Mouse (Mus musculus) liver, embryonic 12.5 days (tissue): ENCODE measurements around the gene Larp1. TPM values are rescaled to one million over a fixed set of nuclear protein-coding genes. Genes with fewer than 3 reads are reported as not detected.

Experiments used
- ATAC-seq: fragments of 200-750 bp; cut with Nextera tagmentation; 2 replicates; pipeline ENCODE4 v1.8.0; 2017; ENCODE audit warnings: moderate number of reproducible peaks, mild to moderate bottlenecking, moderate library complexity
- H3K27ac ChIP-seq: fragments of 300-500 bp; sonication (generic); 2 replicates; pipeline ENCODE4 v1.5.1; 2016; ENCODE audit warnings: mild to moderate bottlenecking
- H3K27me3 ChIP-seq: fragments of 300-500 bp; sonication (generic); replicated peaks from 2 replicates; pipeline ENCODE4 v1.6.1; 2016; ENCODE audit warnings: mild to moderate bottlenecking, moderate library complexity
- H3K36me3 ChIP-seq: fragments of 300-500 bp; sonication (generic); 2 replicates; pipeline ENCODE4 v1.6.1; 2016; ENCODE audit warnings: mild to moderate bottlenecking, moderate library complexity
- H3K4me1 ChIP-seq: fragments of 300-500 bp; sonication (generic); 2 replicates; pipeline ENCODE4 v1.6.1; 2016
- H3K4me2 ChIP-seq: fragments of 300-500 bp; sonication (generic); 2 replicates; pipeline ENCODE4 v1.6.1; 2016; ENCODE audit warnings: mild to moderate bottlenecking, moderate library complexity
- H3K4me3 ChIP-seq: fragments of 300-500 bp; sonication (generic); 2 replicates; pipeline ENCODE4 v1.5.1; 2016; ENCODE audit warnings: mild to moderate bottlenecking, moderate library complexity
- H3K9ac ChIP-seq: fragments of 300-500 bp; sonication (generic); 2 replicates; pipeline ENCODE4 v1.6.1; 2016; ENCODE audit warnings: mild to moderate bottlenecking, moderate library complexity
- H3K9me3 ChIP-seq: fragments of 300-500 bp; sonication (generic); replicated peaks from 2 replicates; pipeline ENCODE4 v1.6.1; 2016; ENCODE audit warnings: mild to moderate bottlenecking, moderate library complexity
- WGBS: fragments of 180-500 bp; shearing (Covaris S2); methylation state at CpG from one replicate; pipeline ENCODE4 v1.1.7; 2016; ENCODE audit not compliant: insufficient replicate concordance; 5-methylcytosine and 5-hydroxymethylcytosine counted together
- polyA plus RNA-seq: library from polyadenylated mRNA; unstranded; fragments of >200 nt; fragmentation: Nextera tagmentation; extraction: Ambion mirVana; gene quantifications from 2 replicates; pipeline ENCODE4 v1.2.1, GENCODE M21; 2016

Gene Larp1
- 41.6 and 42.4 TPM in 2 replicates for polyA plus RNA-seq

- Histone ChIP-seq H3K27me3 (no peaks in the 10 kb centered on the region), H3K9ac (peak within 1 kb of the TSS; percentile 100), H3K36me3 (no peaks in the 10 kb centered on the region), H3K4me1 (peaks cover 54% of the 10 kb centered on the region), H3K9me3 (no peaks in the 10 kb centered on the region), H3K27ac (peak within 1 kb of the TSS; percentile 97), H3K4me2 (peak within 1 kb of the TSS; percentile 88), H3K4me3 (peak within 1 kb of the TSS; percentile 99)
- ATAC-seq, result peak; percentile 42
- under 1% methylated on average over 69 of the region's 84 CpGs for whole genome bisulfite sequencing
These were observed at the start of gene Larp1 for GRCm38 (mm10) chr11:58009051-58009515. Gene Larp1 (plus strand): TSS chr11:58009064.

- H3K9ac ChIP-seq, result peak overlapping the region; percentile 82
- peak overlapping the region; percentile 99 for H3K27ac ChIP-seq
- H3K4me1 ChIP-seq, result peaks cover 95% of the 10 kb centered on the region
- no peaks in the 10 kb centered on the region for H3K27me3 ChIP-seq
- no peaks in the 10 kb centered on the region for H3K36me3 ChIP-seq
- peak overlapping the region; percentile 48 for H3K4me2 ChIP-seq
- H3K4me3 ChIP-seq, result no peak overlapping the region
- H3K9me3 ChIP-seq, result no peaks in the 10 kb centered on the region
- ATAC-seq, result peak; percentile 54
- 26% methylated on average over 2 of the region's 2 CpGs for WGBS
These were observed 48.9 kb upstream of the Larp1 start for GRCm38 (mm10) chr11:57959924-57960323.

- Histone ChIP-seq H3K9me3 (0 out of 2 replicates have a peak, but pooled peaks cover under 1% of the 10 kb centered on the region), H3K27me3 (no peaks in the 10 kb centered on the region), H3K4me3 (peak overlapping the region; percentile 69), H3K27ac (peak overlapping the region; percentile 99), H3K4me1 (peaks cover 75% of the 10 kb centered on the region), H3K9ac (peak overlapping the region; percentile 82), H3K4me2 (peak overlapping the region; percentile 84), H3K36me3 (no peaks in the 10 kb centered on the region)
- peak; percentile 87 for ATAC-seq
- 2% methylated on average over 40 of the region's 40 CpGs for WGBS
These were observed 46.2 kb upstream of the Larp1 start for GRCm38 (mm10) chr11:57962382-57963285.

- WGBS, result 32% methylated on average over 9 of the region's 9 CpGs
- Histone ChIP-seq H3K4me2 (peak overlapping the region; percentile 84), H3K9me3 (peaks cover 8% of the 10 kb centered on the region; the same call in 1 of the 2 replicates), H3K9ac (peak overlapping the region; percentile 82), H3K36me3 (no peaks in the 10 kb centered on the region), H3K27ac (peak overlapping the region; percentile 99), H3K27me3 (no peaks in the 10 kb centered on the region), H3K4me1 (peaks cover 67% of the 10 kb centered on the region), H3K4me3 (peak overlapping the region; percentile 69)
- ATAC-seq, result no peak
These were observed 45.5 kb upstream of the Larp1 start for GRCm38 (mm10) chr11:57963291-57963870.

GRCm38 (mm10) chr11:57966630-57967029 lies 42.2 kb upstream of the Larp1 start:
- Histone ChIP-seq H3K27me3 (no peaks in the 10 kb centered on the region), H3K4me3 (no peak overlapping the region), H3K4me1 (peaks cover 47% of the 10 kb centered on the region), H3K9me3 (peaks cover 9% of the 10 kb centered on the region; the same call in 1 of the 2 replicates), H3K9ac (no peak overlapping the region), H3K36me3 (no peaks in the 10 kb centered on the region), H3K4me2 (no peak overlapping the region), H3K27ac (peak overlapping the region; percentile 8; the same call in 1 of the 2 replicates)
- 46% methylated on average over 7 of the region's 7 CpGs for WGBS
- no peak for ATAC-seq

GRCm38 (mm10) chr11:57968301-57968700 lies 40.6 kb upstream of the Larp1 start:
- H3K9me3 ChIP-seq, result peaks cover 9% of the 10 kb centered on the region; the same call in 1 of the 2 replicates
- H3K4me1 ChIP-seq, result peaks cover 43% of the 10 kb centered on the region
- H3K36me3 ChIP-seq, result no peaks in the 10 kb centered on the region
- H3K27me3 ChIP-seq, result peaks cover 4% of the 10 kb centered on the region; the same call in 1 of the 2 replicates
- no peak overlapping the region for H3K4me3 ChIP-seq
- no peak overlapping the region for H3K27ac ChIP-seq
- no peak overlapping the region for H3K9ac ChIP-seq
- no peak for ATAC-seq
- WGBS, result 88% methylated on average over 5 of the region's 5 CpGs
- H3K4me2 ChIP-seq, result no peak overlapping the region

GRCm38 (mm10) chr11:57970541-57970940 lies 38.3 kb upstream of the Larp1 start:
- Histone ChIP-seq H3K36me3 (no peaks in the 10 kb centered on the region), H3K27me3 (peaks cover 6% of the 10 kb centered on the region; the same call in 1 of the 2 replicates), H3K9me3 (peaks cover 9% of the 10 kb centered on the region; the same call in 1 of the 2 replicates), H3K27ac (0 out of 2 replicates have a peak overlapping the region, but pooled peaks have one; percentile 15), H3K4me1 (peaks cover 42% of the 10 kb centered on the region), H3K4me3 (no peak overlapping the region), H3K9ac (no peak overlapping the region), H3K4me2 (no peak overlapping the region)
- WGBS, result 40% methylated on average over 5 of the region's 5 CpGs
- no peak for ATAC-seq

GRCm38 (mm10) chr11:57973001-57973912 lies 35.6 kb upstream of the Larp1 start:
- Histone ChIP-seq H3K4me3 (no peak overlapping the region), H3K4me1 (peaks cover 36% of the 10 kb centered on the region), H3K36me3 (no peaks in the 10 kb centered on the region), H3K9ac (no peak overlapping the region), H3K27ac (peak overlapping the region; percentile 65), H3K9me3 (peaks cover 2% of the 10 kb centered on the region; the same call in 1 of the 2 replicates), H3K4me2 (no peak overlapping the region), H3K27me3 (peaks cover 13% of the 10 kb centered on the region; the same call in 1 of the 2 replicates)
- 68% methylated on average over 13 of the region's 13 CpGs for WGBS
- no peak for ATAC-seq

GRCm38 (mm10) chr11:57973913-57974234 lies 35.0 kb upstream of the Larp1 start:
- no peaks in the 10 kb centered on the region for H3K36me3 ChIP-seq
- WGBS, result 51% methylated on average over 9 of the region's 9 CpGs
- H3K9ac ChIP-seq, result no peak overlapping the region
- peak; percentile 25 for ATAC-seq
- H3K9me3 ChIP-seq, result no peaks in the 10 kb centered on the region
- H3K4me2 ChIP-seq, result no peak overlapping the region
- H3K27me3 ChIP-seq, result peaks cover 13% of the 10 kb centered on the region; the same call in 1 of the 2 replicates
- no peak overlapping the region; the same call in 1 of the 2 replicates for H3K27ac ChIP-seq
- no peak overlapping the region for H3K4me3 ChIP-seq
- H3K4me1 ChIP-seq, result peaks cover 36% of the 10 kb centered on the region

- no peak for ATAC-seq
- H3K4me1 ChIP-seq, result peaks cover 41% of the 10 kb centered on the region
- no peak overlapping the region for H3K4me3 ChIP-seq
- peaks cover 25% of the 10 kb centered on the region; the same call in 1 of the 2 replicates for H3K27me3 ChIP-seq
- no peak overlapping the region for H3K4me2 ChIP-seq
- no peak overlapping the region for H3K27ac ChIP-seq
- no peaks in the 10 kb centered on the region for H3K36me3 ChIP-seq
- H3K9me3 ChIP-seq, result no peaks in the 10 kb centered on the region
- no peak overlapping the region for H3K9ac ChIP-seq
These were observed 33.0 kb upstream of the Larp1 start for GRCm38 (mm10) chr11:57975876-57976275.

- Histone ChIP-seq H3K36me3 (no peaks in the 10 kb centered on the region), H3K9ac (no peak overlapping the region), H3K4me2 (no peak overlapping the region), H3K4me1 (peaks cover 32% of the 10 kb centered on the region), H3K4me3 (no peak overlapping the region), H3K9me3 (no peaks in the 10 kb centered on the region), H3K27me3 (peaks cover 40% of the 10 kb centered on the region; the same call in 1 of the 2 replicates), H3K27ac (no peak overlapping the region)
- ATAC-seq, result no peak
- 72% methylated on average over 1 of the region's 1 CpGs for WGBS
These were observed 31.2 kb upstream of the Larp1 start for GRCm38 (mm10) chr11:57977681-57978080.
